Mouse (Mus musculus): ENCODE data around the gene Lbr. TPM values are rescaled to one million over a fixed set of nuclear protein-coding genes. Genes with fewer than 3 reads are reported as not detected.

Lbr gene
- 93.6 and 102 TPM in 2 replicates for polyA plus RNA-seq (2015; fragmentation: Nextera tagmentation; extraction: Ambion mirVana)

DNA sequence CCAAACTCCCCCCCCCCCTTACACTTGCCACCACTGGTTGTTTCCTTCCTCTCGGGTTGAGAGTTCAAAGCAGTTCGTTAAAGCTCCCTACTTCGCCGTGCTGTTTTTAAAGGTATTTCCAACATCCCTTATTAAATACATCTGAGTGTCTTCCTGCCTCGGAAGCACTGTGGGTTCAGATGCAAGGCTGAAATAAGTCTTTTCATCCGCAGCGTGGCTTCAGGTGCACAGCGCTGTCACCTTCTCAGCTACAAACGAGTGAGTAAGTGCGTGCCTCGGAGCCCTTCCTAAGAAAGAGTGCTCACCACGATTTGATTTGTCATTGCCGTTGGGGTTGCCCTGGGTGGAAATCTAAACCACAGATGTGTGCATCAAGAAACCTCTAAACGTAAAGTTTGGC lies at the start of gene Lbr:
Lbr (minus strand) TSS at position 266 of the 400 bp plus-strand sequence.
- H3K4me1 ChIP-seq, result peaks cover 38% of the 10 kb centered on the region
- peak within 1 kb of the TSS; percentile 71 for H3K4me3 ChIP-seq
- H3K4me2 ChIP-seq, result peak within 1 kb of the TSS; percentile 75
- H3K9me3 ChIP-seq (replicated peaks), result no peaks in the 10 kb centered on the region
- WGBS, result under 1% methylated on average over 14 of the region's 14 CpGs
- no peaks in the 10 kb centered on the region for H3K27me3 ChIP-seq
- H3K9ac ChIP-seq, result peak within 1 kb of the TSS; percentile 90
- no peak for ATAC-seq
- peak within 1 kb of the TSS; percentile 91 for H3K27ac ChIP-seq
- peaks cover 4% of the 10 kb centered on the region; the same call in 1 of the 2 replicates for H3K36me3 ChIP-seq (ENCODE audit: poor library complexity, severe bottlenecking)

DNA sequence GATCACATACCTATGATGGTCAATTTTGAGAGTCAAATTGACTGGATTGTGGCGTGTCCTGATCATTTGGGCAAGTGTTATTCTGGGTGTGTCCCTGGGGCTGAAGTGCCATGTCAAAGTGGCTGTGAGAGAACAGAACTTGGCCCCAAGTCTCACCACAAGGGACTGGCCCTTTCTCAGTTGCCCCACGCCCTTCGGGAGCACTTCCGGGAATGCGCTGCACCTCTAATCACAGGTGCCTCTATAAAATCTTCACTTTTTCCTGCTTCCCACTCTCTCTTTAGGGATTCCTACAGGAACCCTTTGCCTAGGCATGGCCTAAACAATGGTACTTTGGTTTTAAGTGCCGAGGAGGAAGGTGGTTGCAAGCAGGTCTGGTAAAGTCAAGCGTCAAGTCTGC lies 46.8 kb upstream of the Lbr start:
- H3K27me3 ChIP-seq, result no peaks in the 10 kb centered on the region
- WGBS, result 94% methylated on average over 7 of the region's 7 CpGs

DNA sequence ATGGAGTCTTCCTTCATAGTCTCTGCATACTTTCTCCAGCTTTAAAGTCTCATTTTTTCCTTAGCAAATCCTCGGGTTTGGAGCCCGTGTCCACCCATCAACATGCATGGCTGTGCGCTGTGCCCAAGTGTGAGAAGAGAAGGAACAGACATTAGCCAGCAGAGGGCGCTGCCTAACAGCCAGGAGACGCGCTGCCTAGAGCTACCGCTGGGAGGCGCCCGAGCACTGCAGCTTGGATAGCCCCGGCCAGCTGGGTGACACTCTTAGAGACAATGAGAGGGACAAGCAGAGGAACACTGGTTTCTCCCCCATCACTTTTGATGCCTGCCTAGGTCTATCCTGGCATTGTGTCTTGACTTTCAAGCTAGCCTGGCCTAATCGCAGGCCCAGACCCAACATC lies 46.0 kb upstream of the Lbr start:
- H3K4me1 ChIP-seq, result peaks cover 5% of the 10 kb centered on the region
- H3K9ac ChIP-seq, result no peak overlapping the region
- no peak overlapping the region for H3K4me2 ChIP-seq
- no peaks in the 10 kb centered on the region for H3K27me3 ChIP-seq
- H3K27ac ChIP-seq, result no peak overlapping the region
- no peaks in the 10 kb centered on the region for H3K9me3 ChIP-seq (replicated peaks)
- WGBS, result 6% methylated on average over 11 of the region's 11 CpGs
- H3K36me3 ChIP-seq (ENCODE audit: poor library complexity, severe bottlenecking), result no peaks in the 10 kb centered on the region
- peak; percentile 73 for ATAC-seq
- no peak overlapping the region for H3K4me3 ChIP-seq

More for the DNA sequence above, 46.8 kb upstream of the Lbr start:
- Histone ChIP-seq H3K9ac (no peak overlapping the region), H3K36me3 (ENCODE audit: poor library complexity, severe bottlenecking) (no peaks in the 10 kb centered on the region), H3K4me1 (peaks cover 9% of the 10 kb centered on the region), H3K9me3 (replicated peaks) (no peaks in the 10 kb centered on the region), H3K4me2 (no peak overlapping the region), H3K27ac (no peak overlapping the region), H3K4me3 (no peak overlapping the region)
- no peak for ATAC-seq

DNA sequence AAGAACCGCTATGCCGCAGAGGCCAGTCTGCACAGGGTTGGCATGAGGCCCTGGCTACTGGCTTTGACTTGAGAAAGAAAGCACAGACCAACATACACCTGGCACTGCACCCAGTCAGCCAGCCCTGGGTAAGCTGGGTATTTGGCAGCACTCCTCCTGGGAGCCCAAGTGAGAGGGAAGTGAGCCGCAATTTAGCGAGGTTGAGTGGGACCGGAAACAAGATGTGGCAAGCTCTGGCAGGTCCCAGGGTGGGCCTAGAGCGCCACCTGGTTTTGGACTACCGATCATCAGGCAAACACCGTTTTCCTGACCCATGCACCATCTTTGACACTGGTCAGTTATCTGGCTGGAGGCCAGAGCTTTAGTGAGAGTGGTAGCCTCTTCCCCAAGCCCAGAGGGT lies 38.7 kb upstream of the Lbr start:
- Histone ChIP-seq H3K4me1 (peaks cover 8% of the 10 kb centered on the region; the same call in 1 of the 2 replicates), H3K36me3 (ENCODE audit: poor library complexity, severe bottlenecking) (no peaks in the 10 kb centered on the region), H3K4me2 (no peak overlapping the region), H3K9ac (no peak overlapping the region), H3K27me3 (no peaks in the 10 kb centered on the region), H3K9me3 (replicated peaks) (no peaks in the 10 kb centered on the region), H3K27ac (no peak overlapping the region), H3K4me3 (no peak overlapping the region)
- ATAC-seq, result peak; percentile 52
- WGBS, result 43% methylated on average over 8 of the region's 8 CpGs

DNA sequence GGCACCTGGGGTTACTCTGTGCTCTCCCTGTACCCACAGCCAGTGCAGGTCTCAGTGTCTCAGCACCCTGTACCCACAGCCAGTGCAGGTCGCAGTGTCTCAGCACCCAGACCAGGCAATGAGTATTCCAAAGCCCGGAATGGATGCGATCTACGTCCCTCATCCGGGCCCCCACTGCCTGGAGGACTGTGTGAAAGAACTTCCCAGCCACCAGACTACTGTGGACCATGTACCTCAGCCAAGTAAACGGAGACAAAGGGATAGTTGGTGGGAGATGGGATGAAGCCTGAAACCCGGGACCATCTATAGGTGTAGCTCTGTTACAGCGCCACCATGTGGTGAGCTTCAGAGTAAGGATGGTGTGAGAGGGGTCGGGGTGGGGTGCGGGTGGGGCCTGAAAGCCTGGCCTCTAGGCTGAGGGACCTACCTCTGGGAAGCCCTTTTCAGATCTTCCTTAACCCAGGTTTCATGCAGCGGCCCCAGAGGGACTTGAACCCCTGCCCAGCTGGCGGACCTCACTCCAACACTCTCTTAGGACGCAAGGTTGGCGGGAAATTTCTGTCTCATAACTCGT lies 38.0 kb upstream of the Lbr start:
- WGBS, result 55% methylated on average over 15 of the region's 15 CpGs
- Histone ChIP-seq H3K27me3 (no peaks in the 10 kb centered on the region), H3K27ac (no peak overlapping the region), H3K9ac (no peak overlapping the region), H3K4me1 (peaks cover 8% of the 10 kb centered on the region; the same call in 1 of the 2 replicates), H3K4me2 (no peak overlapping the region), H3K4me3 (no peak overlapping the region), H3K36me3 (ENCODE audit: poor library complexity, severe bottlenecking) (no peaks in the 10 kb centered on the region), H3K9me3 (replicated peaks) (no peaks in the 10 kb centered on the region)
- peak; percentile 52; the same call in 1 of the 2 replicates for ATAC-seq

DNA sequence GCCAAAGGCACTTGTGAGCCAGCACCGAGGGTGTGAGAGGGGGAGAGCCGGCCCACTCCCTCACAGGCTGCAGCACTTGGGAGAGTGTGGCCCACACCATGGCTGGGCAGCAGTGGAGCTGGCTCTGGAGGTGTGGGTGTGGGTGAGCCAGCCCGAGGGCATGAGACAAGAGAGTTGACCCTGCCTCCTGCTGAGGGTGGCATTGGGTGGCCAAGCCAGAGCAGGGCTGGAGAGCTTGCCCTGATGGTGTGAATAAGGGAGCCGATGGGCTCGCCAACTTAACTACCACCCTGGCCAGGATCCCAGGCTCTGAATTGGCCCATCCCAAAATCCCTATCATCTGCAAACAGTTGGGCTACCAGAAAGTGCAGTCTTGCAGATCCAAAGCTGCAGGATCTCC lies 35.6 kb upstream of the Lbr start:
- no peak overlapping the region for H3K4me2 ChIP-seq
- no peak for ATAC-seq
- no peak overlapping the region for H3K4me3 ChIP-seq
- peaks cover 8% of the 10 kb centered on the region; the same call in 1 of the 2 replicates for H3K4me1 ChIP-seq
- no peaks in the 10 kb centered on the region for H3K27me3 ChIP-seq
- H3K9ac ChIP-seq, result no peak overlapping the region
- H3K36me3 ChIP-seq (ENCODE audit: poor library complexity, severe bottlenecking), result no peaks in the 10 kb centered on the region
- 80% methylated on average over 5 of the region's 5 CpGs for WGBS
- no peaks in the 10 kb centered on the region for H3K9me3 ChIP-seq (replicated peaks)
- no peak overlapping the region for H3K27ac ChIP-seq

DNA sequence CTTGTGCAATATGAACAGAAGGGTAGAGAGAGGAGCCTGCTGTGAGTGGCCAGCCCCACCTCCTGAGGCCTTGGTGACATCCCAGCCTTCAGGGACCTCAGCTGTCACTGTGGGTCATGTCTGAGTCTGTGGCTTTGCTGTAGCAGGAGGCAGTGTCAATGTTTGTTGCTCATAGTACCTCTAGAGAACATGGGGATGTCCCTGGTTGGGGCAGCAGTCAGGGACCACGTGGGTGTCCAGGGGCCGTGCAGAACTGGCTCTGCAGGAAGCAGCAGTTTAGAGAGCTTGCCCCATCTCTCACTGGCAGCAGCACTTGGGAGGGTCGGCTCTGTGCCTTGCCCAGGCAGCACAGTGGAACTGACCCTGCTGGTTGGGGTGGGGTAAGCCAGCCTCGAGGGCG lies 34.2 kb upstream of the Lbr start:
- H3K36me3 ChIP-seq (ENCODE audit: poor library complexity, severe bottlenecking), result no peaks in the 10 kb centered on the region
- H3K9me3 ChIP-seq (replicated peaks), result no peaks in the 10 kb centered on the region
- no peak overlapping the region for H3K4me3 ChIP-seq
- H3K4me1 ChIP-seq, result peaks cover 8% of the 10 kb centered on the region; the same call in 1 of the 2 replicates
- no peak for ATAC-seq
- no peaks in the 10 kb centered on the region for H3K27me3 ChIP-seq
- H3K4me2 ChIP-seq, result no peak overlapping the region
- no peak overlapping the region for H3K9ac ChIP-seq
- no peak overlapping the region for H3K27ac ChIP-seq
- 68% methylated on average over 5 of the region's 5 CpGs for WGBS

DNA sequence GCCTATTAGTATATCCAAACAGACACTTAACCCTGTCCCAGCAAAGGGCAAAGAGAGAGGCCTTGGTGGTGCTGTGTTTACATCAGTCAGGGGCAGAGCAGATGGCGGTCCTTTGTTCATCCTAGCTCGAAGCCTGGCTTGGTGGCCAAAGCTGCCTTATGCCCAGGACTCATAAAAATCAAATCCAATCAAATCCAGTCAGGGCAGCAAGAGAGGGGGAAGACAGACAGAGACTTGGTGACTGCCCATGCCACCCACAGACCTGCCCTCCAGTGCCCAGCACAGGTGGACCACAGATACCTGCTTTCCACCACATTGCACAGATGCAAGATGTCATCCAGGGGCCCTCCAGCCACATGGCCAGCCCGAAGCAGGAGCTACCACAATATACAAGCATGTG lies 33.8 kb upstream of the Lbr start:
- no peak overlapping the region for H3K9ac ChIP-seq
- H3K4me3 ChIP-seq, result no peak overlapping the region
- peaks cover 5% of the 10 kb centered on the region; the same call in 1 of the 2 replicates for H3K4me1 ChIP-seq
- ATAC-seq, result no peak
- 80% methylated on average over 3 of the region's 3 CpGs for WGBS
- H3K27me3 ChIP-seq, result no peaks in the 10 kb centered on the region
- no peaks in the 10 kb centered on the region for H3K36me3 ChIP-seq (ENCODE audit: poor library complexity, severe bottlenecking)
- no peaks in the 10 kb centered on the region for H3K9me3 ChIP-seq (replicated peaks)
- H3K27ac ChIP-seq, result no peak overlapping the region
- no peak overlapping the region for H3K4me2 ChIP-seq

DNA sequence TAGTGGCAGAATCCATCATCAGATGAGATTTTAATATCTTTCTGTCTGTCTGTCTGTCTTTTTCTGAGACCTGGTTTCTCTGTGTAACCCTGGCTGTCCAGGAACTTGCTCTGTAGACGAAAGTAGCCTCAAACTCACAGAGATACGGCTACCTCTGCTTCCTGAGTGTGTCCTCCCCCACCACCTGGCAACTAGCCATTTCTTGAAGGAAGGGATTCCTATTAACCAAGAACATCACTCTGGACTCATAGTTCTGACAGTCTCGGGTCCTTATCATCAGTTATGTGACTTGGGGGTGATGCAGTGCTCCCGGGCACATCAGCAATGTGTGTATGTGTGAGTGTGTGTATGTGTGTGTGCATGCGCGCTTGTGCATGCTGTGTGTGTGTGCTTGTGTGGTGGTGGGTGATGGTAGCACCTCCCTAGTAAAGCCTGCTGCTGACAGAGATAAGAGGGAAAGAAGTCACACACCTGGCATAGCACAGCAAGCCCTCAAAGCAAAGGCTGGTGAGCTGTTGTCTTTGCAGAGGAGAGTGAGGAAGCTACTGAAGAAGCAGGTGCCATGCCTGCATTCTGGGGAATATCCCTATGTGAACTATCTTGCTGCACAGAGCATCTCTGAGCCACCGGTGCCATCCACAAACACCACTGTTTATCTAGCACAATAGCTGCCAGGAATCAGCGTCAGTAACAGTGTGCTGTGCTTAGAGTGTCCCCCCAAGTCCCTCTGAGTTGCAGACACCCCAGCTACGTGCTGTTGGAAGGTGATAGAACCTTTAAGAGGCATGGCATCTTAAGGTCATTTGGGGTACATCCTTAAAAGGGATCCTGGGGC lies 30.5 kb upstream of the Lbr start:
- no peaks in the 10 kb centered on the region for H3K4me1 ChIP-seq
- H3K9ac ChIP-seq, result no peak overlapping the region
- no peak overlapping the region for H3K4me2 ChIP-seq
- no peaks in the 10 kb centered on the region for H3K27me3 ChIP-seq
- no peaks in the 10 kb centered on the region for H3K9me3 ChIP-seq (replicated peaks)
- ATAC-seq, result no peak
- no peaks in the 10 kb centered on the region for H3K36me3 ChIP-seq (ENCODE audit: poor library complexity, severe bottlenecking)
- no peak overlapping the region for H3K27ac ChIP-seq
- H3K4me3 ChIP-seq, result no peak overlapping the region
- 84% methylated on average over 9 of the region's 9 CpGs for WGBS

DNA sequence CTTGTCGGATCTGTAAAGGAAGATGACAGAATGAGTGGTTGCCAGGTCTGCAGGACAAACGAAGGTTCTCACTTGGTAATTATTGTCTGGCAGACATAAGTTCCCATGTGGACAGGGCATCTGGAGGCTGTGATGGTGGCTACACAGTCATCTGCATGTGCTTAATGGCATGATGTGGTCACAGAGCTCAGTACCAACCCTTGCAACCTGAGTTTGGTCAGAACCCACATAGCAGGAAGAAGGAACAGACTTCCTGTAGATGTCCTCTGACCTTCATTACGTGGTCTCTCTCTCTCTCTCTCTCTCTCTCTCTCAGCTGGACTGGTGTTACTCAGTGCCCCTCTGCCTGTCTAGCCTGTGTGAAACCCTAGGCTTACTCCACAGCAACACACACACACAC lies 29.8 kb upstream of the Lbr start:
- WGBS, result 83% methylated on average over 3 of the region's 3 CpGs
- Histone ChIP-seq H3K9me3 (replicated peaks) (no peaks in the 10 kb centered on the region), H3K4me1 (no peaks in the 10 kb centered on the region), H3K36me3 (ENCODE audit: poor library complexity, severe bottlenecking) (no peaks in the 10 kb centered on the region), H3K27ac (no peak overlapping the region), H3K4me2 (no peak overlapping the region), H3K27me3 (no peaks in the 10 kb centered on the region), H3K4me3 (no peak overlapping the region), H3K9ac (no peak overlapping the region)
- no peak for ATAC-seq

DNA sequence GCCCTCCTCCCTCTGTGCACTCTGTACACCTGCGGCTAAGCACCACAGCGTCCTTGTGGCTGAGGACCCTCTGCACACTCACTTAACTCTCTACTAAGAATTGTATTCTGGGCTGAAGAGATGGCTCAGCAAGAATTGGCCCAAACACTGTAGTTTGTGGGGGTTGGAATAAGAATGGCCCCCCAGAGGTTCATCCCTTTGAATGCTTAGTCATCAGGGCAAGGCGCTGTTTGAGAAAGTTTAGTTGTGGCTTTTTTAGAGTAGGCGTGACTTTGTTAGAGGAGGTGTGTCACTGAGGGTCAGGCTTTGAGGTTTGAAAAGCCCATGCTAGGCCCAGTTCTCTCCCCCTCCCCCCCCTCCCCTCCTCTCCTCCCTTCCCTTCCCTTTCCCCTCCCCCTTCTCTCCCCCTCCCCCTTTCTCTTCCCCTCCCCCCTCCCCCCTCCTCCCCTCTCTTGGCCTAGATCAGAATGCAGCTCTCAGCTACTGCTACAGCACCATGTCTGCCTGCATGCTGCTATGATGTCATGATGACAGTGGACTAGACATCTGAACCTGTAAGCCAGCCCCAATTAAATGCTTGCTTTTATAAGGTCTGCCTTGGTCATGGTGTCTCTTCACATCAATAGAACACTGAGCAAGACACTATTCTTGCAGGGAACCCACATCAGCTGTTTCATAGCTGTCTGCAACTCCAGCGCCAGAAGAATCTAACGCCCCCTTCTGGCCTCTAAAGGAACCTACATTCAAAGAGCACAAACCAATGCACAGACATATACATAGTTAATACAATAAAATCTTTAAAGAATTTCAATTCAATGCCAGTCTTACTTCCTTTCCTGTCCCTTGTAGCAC lies 23.8 kb upstream of the Lbr start:
- Histone ChIP-seq H3K4me3 (no peak overlapping the region), H3K9ac (no peak overlapping the region), H3K4me2 (no peak overlapping the region), H3K27ac (no peak overlapping the region), H3K4me1 (peaks cover 5% of the 10 kb centered on the region; the same call in 1 of the 2 replicates), H3K27me3 (no peaks in the 10 kb centered on the region), H3K36me3 (ENCODE audit: poor library complexity, severe bottlenecking) (no peaks in the 10 kb centered on the region), H3K9me3 (replicated peaks) (no peaks in the 10 kb centered on the region)
- WGBS, result 83% methylated on average over 6 of the region's 6 CpGs
- no peak for ATAC-seq

DNA sequence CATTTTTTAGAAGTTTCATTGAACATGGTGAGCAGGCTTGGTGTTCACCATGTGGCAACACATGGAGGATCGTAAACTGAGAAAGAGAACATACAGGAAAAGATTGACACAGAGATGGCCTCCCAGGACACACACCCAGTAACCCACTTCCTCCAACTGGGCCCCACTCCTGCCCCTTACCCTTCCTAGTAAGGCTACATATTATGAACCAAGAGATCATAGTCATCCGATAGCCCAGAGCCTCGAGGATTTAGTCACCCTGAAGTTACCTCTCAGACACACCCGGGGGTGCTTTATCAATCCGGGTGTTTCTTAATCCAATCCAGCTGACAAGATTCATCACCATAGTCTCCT lies 23.0 kb upstream of the Lbr start:
- 84% methylated on average over 5 of the region's 5 CpGs for WGBS
- no peak for ATAC-seq

More for the DNA sequence above, 23.0 kb upstream of the Lbr start:
- H3K9ac ChIP-seq, result no peak overlapping the region
- no peaks in the 10 kb centered on the region for H3K36me3 ChIP-seq (ENCODE audit: poor library complexity, severe bottlenecking)
- no peak overlapping the region for H3K4me3 ChIP-seq
- no peak overlapping the region for H3K27ac ChIP-seq
- H3K4me2 ChIP-seq, result no peak overlapping the region
- H3K9me3 ChIP-seq (replicated peaks), result no peaks in the 10 kb centered on the region
- H3K27me3 ChIP-seq, result no peaks in the 10 kb centered on the region
- H3K4me1 ChIP-seq, result peaks cover 5% of the 10 kb centered on the region; the same call in 1 of the 2 replicates
